Mouse (Mus musculus) adipose tissue, adult 10 weeks (tissue): ENCODE results near the gene Nr1d2. TPM values are rescaled to one million over a fixed set of nuclear protein-coding genes. Genes with fewer than 3 reads are reported as not detected.

ENCODE experiments used
- polyA plus RNA-seq: library from polyadenylated mRNA; stranded (reverse); fragments of 350-450 nt; fragmentation: Illumina TruSeq; extraction: RNeasy Lipid Tissue Mini Kit (QIAGEN cat#74804); gene quantifications from one replicate; pipeline ENCODE4 v1.2.3, GENCODE M21; 2014; ENCODE audit warnings: low read depth, low replicate concordance

The Nr1d2 gene
- polyA plus RNA-seq: 30.5 TPM

GRCm38 (mm10) chr14:18238750-18239731 lies at the start of gene Nr1d2:
Nr1d2 (minus strand) TSS chr14:18239127.

GRCm38 (mm10) chr14:18270529-18271441 lies 31.9 kb upstream of the Nr1d2 start, which contains the start of the genes Nkiras1 and Rpl15:
Nkiras1 (plus strand) TSS chr14:18271136.
Rpl15 (minus strand) TSS chr14:18271391.

Other genes starting within 250 kb of the Nr1d2 start
- 28.0 TPM for gene Nkiras1, start 32.0 kb upstream of the Nr1d2 start, polyA plus RNA-seq
- 781 TPM for gene Rpl15, start 32.3 kb upstream of the Nr1d2 start, polyA plus RNA-seq
- gene Ube2e1, start 92.7 kb upstream of the Nr1d2 start, polyA plus RNA-seq: 62.3 TPM